Mouse (Mus musculus) retina, embryonic 14.5 days (tissue): ENCODE data around the gene Kansl1l.

Source experiments
- DNase-seq: peaks from one replicate; pipeline ENCODE4 v3.0.0-alpha.2; 2015; ENCODE audit warnings: low spot score

Gene Kansl1l

DNA sequence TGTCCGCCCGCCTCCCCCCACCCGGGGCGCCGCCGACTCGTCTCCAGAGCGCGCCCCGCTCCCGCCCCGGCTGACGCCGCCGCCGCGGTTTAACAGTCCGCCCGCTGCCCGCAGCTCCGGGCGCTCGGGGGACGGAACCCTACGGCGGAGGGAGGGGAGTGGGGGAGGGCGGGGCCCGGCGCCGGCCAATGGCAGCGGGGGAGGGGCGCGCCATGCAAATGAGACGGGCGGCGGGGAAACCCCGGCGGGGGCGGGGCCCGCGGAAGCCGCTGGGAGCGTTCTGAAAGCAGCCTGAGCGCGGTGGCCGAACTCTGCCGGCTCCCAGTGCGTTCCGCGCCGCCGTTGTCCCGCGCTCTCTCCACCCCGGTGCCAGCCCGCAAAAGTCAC is at the start of gene Kansl1l:
Kansl1l (minus strand) TSS at position 110 of the 387 bp plus-strand sequence.
- peak; percentile 95 for DNase-seq

DNA sequence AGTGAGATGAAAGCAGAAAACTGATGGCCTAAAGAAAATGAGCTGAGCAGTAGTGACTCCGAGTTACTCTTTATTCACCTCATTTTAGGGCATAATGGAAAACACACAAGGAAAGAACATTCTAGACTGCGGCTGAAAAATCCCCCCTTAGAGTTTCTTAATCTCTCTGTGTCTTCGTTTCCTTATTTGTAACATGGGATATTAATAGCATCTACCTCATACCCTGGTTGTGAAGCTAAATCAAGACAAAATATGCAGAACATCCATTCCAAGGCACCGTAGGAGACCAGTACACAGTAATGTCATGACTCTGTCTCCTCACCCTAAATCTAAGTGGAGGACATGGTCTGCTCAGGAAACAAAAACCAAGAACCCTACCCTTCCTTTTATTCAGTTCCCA is 48.3 kb upstream of the Kansl1l start:
- no peak for DNase-seq

- DNase-seq = no peak
These were observed 46.6 kb upstream of the Kansl1l start for GRCm38 (mm10) chr1:66863741-66864495.

GRCm38 (mm10) chr1:66862712-66863511 is 45.5 kb upstream of the Kansl1l start, which contains the start of gene Acadl:
Gene Acadl (minus strand): TSS chr1:66863277.
- DNase-seq = peak; percentile 62

DNA sequence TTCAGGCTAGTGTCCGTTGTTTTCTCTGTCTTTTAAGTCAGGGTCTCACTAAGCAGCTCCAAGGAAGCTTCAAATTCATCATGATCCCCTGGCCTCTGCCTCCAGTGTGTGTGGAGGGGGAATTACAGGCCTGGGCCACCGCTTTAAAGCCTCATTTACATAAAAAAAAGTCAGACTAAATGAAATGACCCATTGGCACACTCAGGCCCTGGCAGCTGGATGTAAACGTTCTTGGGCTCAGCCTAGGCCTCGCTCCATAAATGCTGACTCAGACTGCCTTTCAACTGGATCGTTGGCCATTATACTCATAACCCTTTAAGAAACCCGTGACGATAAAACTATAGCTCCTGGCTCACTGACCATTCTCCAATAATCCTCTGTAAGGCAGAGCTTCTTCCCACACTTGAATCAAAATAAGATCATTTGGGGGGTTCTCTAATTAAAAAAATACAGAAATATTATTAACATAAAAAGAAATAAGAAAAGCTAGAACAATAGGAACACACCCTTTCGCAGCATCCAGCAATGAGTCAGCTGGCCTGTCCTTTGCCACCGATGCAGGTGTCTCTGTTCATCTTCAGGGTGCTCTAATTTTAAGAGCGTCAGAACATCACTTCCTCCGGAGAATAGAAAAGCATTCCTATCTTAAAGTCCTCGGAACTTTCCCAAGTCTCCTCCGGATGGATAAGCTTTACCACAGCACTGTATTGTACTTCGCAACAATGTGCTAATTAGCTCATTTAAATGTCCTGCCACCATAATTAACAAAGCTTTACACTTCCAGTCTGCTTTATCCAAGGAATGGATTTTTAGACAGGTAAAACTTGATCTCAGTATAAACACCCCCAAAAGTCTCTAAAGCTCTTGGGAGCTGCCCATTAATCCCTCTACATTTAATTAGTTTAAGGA is 44.7 kb upstream of the Kansl1l start:
- DNase-seq = peak; percentile 43

DNA sequence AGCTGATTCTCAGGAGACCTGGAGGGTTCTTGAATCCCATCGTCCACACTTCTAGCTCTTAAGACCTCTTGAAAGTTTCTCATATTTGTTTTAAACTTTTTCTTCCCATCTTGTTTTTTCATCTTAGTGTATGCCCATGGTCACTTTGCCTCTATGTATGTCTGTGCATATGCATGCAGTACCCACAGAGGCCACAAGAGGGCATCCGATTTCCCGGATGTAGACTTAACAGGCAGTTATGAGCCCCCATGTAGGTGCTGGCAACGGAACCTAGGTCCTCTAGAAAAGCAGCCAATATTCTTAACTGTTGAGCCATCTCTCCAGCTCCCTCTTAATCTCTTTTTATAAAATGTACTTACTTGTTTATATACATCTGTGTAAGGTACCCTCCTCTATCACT is 30.1 kb upstream of the Kansl1l start:
- DNase-seq = no peak

GRCm38 (mm10) chr1:66845690-66846318 is 28.4 kb upstream of the Kansl1l start:
- DNase-seq = no peak

DNA sequence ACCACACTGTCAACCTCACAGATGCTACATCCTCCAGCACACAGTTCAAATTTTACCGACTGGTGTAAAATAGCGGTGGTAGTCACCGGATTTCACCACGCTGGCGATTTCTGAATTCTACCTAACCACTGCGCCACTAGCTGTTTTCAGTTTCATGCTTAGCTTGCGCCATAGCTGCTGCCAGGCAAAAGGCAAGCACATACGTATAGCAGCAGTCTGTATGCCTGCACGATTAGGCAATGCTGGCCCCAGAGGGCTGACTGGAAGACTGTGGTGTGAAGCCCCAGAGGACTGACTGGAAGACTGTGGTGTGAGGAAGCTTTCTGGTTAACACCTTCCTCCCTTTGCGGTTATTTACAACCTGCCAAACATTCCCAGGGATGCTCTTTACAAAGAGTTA is 24.6 kb upstream of the Kansl1l start:
- no peak for DNase-seq

- no peak for DNase-seq
These were observed 24.1 kb upstream of the Kansl1l start for GRCm38 (mm10) chr1:66841510-66841909.

DNA sequence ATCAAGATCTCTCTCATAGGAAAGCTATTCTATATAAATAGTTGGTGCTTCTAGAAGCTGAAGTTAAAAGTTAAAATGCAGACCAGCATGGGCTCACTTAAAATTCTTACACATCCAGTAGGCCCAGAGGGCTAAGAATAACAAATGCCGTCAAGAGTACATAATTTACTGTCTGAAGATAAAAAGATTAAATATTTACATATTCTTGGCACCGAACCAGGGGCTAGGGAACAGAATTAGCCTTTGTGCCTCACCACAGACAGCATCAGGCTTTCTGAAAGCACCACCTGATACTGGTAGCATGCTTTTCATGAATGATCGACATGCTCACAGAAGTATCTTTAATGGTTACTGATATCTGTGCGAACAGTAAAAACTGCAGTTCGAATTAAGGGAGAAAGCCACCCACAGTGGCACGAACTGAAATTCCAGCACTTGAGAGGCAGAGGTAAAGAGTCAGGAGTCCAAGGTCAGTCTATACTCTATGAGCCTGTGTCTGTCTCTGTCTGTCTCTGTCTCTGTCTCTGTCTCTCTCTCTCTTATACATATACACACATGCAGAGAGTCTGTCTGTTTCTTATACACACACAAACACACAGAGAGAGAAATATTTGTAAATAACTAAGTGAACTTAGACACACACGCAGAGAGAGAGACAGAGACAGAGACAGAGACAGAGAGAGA is 22.5 kb upstream of the Kansl1l start:
- DNase-seq = no peak

DNA sequence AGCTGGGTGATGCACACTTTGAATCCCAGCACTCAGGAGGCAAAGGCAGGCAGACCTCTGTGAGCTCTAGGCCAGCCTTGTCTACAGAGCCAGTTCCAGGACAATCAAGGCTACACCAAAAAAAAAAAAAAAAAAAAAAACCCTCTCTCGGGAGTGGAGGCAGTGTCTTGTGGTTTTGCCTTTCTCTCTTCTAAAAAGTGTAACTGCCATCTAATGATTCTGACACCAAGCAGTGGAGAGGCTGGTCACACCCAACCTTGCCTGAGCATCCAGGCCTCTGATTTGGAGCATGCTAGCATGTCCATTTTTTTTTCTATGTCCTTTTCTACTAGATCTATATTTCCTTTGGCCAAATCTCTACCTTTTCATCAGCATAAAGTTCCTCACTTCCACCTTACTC is 21.8 kb upstream of the Kansl1l start:
- no peak for DNase-seq

- DNase-seq = peak; percentile 86
These were observed 21.1 kb upstream of the Kansl1l start for GRCm38 (mm10) chr1:66838184-66839042.

GRCm38 (mm10) chr1:66837207-66837606 is 19.8 kb upstream of the Kansl1l start:
- DNase-seq = no peak

DNA sequence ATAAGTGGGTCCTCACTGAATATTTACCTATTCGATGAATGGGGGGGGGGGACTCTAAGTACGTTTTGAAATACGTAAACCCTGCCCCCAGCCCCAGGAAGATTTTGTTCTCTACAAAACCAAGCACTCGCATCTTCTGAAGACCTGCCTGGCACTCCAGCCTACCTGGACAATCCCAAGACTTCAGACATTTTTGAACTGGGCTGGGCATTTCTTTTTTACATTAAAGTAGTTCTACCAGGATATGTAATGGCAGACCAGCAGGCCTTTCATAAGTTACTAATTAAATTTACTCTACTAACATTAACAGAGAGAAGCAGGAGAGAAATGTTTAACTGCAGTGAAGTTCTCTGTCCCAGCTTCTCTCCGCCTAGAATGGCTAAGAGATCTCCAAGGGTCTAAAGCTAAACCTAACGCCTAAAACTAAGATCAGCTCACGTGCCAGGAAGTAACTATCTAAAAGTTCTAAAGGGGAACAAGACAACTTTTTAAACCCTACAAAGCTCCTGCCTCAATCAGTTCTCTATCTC is 15.3 kb upstream of the Kansl1l start:
- DNase-seq = no peak

DNA sequence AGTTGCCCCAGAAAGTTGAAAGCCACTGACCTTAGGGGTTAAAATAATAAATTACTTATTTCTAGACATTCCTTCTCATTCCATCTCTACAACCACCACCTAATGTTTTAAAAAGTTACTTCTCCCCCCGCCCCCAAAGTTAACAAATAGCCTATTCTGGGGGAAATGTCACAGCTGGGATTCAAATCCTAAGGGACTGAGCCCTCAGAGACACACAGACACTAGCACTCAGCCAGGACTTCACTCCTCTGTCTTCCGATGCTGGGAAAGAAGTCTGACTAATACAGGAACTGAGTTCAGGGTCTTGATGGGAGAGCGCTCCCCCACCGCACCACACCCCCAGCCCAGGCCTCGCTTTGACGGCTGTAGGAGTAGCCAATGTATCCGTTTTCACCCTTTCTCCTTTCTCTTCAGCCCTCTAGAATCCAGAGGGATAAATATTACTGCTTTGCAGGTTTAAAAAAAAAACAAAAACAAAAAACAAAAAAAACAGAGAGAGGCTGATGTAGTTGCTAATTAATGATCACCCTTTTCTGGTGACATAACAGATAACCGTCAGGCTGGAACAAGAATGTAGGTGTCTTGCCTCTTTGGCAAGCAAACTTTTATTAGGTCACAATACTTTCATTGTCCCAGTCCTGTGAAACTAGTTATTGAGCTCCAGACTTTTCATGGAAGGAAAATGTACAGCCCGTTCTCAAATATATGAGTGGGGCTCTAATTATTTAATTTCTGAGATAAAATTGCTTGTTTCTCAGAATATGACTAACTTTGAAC is 14.7 kb upstream of the Kansl1l start:
- no peak for DNase-seq

GRCm38 (mm10) chr1:66829400-66830080 is 12.2 kb upstream of the Kansl1l start:
- no peak for DNase-seq

- no peak for DNase-seq
These were observed 4.6 kb upstream of the Kansl1l start for GRCm38 (mm10) chr1:66821966-66822365.

DNA sequence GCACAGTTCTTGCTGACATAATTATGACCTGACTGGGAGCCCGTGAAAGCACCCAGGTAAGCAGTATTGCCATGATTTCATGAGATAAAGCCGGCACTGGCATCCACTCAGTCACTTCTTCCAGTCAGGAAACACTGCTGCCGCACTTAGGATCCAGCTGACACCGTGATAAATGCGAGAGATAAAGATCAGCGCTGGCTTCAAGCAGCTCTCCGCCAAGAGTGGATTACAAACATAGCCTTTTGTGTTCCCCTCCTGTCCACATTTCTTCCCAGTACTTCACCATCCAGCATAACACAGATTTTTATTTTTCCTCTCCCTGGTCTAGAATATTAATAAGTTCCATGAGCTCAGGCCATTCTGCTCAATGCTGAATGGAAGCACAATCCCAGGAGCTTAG is 2.9 kb upstream of the Kansl1l start:
- no peak for DNase-seq
